Mouse (Mus musculus) CH12F3 (cell line): Measurements from ENCODE around the gene Celf5.

Source experiments
- in situ Hi-C: fragments of 300-500 bp; cut with MboI; formaldehyde crosslinking; loops from 2 replicates; pipeline ENCODE4 v1.14.3; 2020; ENCODE audit warnings: low sequenced_read_pairs

The Celf5 gene

GRCm38 (mm10) chr10:81482533-81482889 is at the start of gene Celf5:
Gene Celf5, minus strand, starts transcription at chr10:81482709.
- in situ Hi-C loops, result no loop called here

DNA sequence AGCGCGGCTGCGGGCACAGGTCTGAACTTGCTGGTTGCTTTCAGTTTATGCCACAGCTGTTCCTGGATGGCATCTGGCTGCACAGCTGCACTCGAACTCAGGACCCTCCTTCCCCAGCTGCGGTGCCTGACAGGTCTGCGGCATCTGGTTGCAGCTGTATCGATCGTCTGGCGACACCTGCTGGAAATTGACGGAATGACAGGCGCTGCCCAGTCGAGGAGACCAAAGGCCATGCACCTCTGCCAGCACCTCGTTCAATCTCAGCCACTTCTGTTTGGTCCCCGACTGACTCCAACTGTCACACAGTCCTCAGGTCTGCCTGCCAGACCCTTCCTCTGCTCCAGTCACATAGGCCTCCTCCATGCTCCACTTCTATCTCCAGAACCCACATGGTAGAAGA is 44.3 kb upstream of the Celf5 start:
- in situ Hi-C loops, result no loop called here

- in situ Hi-C loops, result no loop called here
Observed at GRCm38 (mm10) chr10:81525017-81525694, 42.6 kb upstream of the Celf5 start.

GRCm38 (mm10) chr10:81524051-81524605 is 41.6 kb upstream of the Celf5 start, which contains the start of gene Gna15:
Gene Gna15, minus strand, starts transcription at chr10:81524225.
- in situ Hi-C loops, result no loop called here

- in situ Hi-C loops, result no loop called here
Observed at GRCm38 (mm10) chr10:81523570-81523969, 41.1 kb upstream of the Celf5 start.

DNA sequence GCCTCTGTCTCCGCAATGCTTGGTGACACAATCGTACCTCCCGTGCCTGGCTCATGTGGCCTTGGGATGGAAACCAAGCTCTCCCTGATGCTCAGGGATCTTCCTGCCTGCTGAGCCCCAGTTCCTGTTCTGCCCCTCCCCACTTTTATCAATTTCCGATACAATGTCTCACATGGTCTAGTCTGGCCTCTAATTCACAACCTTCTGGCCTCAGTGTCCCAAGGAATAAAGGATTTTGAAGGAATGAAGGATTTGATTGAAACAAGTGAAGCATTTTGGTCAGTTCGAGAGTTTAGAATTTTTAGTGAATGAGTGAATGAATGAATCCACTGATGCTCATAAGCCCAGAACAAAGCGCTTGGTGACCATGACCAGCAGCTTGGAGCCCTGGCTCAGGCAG is 40.6 kb upstream of the Celf5 start:
- in situ Hi-C loops, result no loop called here

DNA sequence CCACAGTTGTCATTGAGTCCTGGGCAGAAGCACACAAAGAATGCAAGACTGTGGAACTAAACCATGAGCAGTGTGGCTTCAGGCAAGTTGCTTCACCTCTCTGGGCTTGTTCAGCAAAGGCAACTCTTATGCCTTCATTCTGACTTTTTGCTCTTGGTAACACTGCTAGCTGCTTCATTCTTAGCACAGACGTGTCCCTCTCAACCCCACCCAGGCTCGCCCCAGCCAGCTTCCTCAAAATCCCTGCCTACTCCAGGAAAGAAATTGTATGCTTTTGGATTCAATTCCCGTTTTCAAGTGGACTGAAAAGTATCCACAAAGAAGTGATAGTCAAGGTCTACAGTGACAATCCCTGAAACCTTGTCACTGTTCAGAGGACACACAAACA is 37.5 kb upstream of the Celf5 start:
- in situ Hi-C loops, result no loop called here

DNA sequence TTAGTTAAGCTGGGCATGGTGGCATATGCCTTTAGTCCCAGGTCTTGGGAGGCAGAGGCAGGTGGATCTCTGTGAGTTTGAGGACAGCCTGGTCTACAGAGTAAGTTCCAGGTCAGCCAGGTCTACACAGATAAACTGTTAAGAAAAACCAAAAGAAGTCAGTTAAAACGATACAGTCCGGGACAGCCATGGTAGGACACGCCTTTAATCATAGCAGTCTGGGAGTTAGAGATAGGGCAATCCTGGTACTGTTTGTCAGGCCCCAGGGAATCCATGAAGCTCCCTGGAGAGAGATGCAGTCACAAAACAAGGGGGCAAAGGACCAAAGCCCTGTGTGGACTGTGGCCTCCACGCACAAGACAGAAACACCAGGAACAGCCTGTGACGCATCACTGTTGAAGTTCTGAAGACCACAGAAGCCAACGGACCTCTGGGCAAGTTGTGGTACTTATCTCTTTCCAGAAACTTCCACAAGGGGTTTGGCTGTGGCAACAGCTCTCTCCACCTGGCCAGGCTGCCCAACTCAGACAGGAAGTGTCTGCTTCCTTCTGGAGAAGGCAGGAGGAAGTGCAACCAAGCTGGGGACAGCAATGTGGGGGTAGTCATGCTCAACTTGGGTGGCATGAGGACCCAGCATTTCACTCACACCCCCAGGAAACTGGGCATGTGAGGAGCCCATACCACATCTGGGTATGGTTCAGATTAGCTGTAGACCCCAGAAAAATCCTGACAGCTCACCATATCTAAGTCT is 36.9 kb upstream of the Celf5 start:
- in situ Hi-C loops, result no loop called here

DNA sequence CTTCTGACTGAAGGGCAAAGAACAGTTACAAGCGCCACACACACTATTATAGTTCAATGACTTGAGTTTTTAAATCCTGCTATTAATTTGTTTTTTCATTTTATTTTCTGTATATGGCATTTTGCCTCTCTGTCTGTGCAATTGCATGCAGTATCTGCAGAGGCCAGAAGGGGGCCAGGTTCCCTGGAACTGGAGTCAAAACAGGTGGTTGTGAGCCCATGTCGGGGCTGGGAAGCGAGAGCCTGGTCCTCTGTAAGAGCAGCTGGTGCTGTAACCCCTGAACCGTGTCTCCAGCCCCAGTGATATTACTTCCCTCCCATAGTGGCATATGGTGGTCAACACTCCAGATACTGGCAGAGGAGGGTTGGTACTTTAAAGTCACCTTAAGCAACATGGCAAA is 36.0 kb upstream of the Celf5 start:
- in situ Hi-C loops, result no loop called here

GRCm38 (mm10) chr10:81517227-81517626 is 34.7 kb upstream of the Celf5 start:
- in situ Hi-C loops, result no loop called here

DNA sequence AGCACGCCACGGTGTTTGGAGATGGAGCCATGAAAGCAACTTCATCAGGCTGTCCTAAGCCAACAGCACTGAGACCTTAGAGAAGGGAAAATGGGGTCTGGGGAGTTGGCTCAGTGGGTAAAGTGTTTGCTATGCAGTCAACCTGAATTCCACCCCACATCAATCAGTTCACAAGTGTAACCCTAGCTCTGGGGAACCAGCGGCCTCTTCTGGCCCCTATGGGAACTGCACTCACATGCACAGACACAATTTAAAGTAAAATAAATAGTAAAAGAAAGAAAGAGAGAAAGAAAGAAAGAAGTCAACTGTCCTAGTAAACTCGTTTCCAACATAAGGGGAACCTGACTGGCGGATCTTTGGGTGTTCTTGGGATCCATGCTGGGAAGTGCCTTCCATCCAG is 31.3 kb upstream of the Celf5 start:
- in situ Hi-C loops, result no loop called here

DNA sequence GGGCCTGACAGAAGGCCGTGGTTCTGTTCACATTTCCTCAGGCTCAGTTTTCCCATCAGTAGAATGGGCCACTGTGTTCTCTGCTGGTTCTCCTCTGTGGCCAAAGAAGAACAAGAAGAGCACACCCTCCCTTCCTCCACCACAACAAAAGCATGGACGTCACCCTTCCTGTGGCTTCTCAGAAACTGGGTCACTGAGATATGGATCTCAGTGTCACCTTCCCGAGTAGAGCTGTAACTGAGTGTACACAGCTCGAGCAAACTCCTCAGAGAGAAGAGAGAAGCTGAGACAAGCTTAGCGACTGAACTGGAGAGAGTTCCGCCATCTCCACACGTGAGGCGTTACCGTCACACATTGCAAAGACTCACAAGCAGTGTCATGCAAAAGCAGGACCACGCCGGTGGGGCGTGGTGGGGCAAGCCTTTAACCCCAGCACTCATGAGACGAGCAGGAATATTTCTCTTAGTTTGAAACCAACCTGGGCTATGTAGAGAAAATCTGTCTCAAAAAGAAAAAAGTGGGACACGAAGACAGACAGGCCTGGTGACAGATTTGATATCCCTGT is 27.8 kb upstream of the Celf5 start:
- in situ Hi-C loops, result no loop called here

GRCm38 (mm10) chr10:81507691-81508489 is 25.4 kb upstream of the Celf5 start:
- in situ Hi-C loops, result no loop called here

DNA sequence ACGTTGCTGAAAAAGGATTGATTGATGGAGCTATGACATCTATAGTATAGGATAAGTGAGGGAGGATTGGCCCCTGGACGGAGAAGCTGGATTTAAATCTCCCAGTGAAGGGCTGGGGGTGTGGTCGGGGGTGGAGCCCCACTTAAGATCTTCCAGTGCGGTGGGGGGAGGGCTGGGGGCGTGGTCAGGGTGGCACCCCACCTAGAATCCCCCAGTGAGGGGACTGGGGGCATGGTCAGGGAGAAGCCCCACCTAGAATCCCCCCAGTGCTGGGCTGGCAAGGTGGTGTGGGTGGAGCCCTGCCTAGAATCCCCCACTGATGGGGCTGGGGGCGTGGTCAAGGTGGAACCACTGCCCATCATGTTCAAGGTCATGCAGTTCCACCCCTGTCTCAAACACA is 24.6 kb upstream of the Celf5 start:
- in situ Hi-C loops, result no loop called here

- in situ Hi-C loops, result no loop called here
Observed at GRCm38 (mm10) chr10:81505016-81505664, 22.6 kb upstream of the Celf5 start.

DNA sequence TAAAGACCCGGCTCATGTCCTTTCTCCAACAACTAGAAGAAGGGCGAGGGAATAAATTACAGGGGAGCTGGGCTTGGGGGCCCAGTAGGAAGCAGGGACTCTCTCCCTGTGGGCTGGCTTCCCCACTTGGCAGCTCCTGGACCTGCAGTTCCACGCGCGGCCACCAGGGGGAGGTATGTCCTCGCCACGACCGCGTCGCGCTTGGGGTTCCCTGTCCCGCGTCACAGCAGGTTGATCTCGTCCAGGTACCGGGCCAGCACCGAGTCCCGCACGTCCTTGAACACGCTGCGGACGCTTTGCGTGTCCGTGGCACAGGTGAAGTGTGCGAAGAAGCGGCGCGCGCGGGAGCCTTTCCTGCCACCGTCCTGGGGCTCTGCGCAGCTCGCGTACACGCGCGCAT is 20.1 kb upstream of the Celf5 start:
- in situ Hi-C loops, result no loop called here

DNA sequence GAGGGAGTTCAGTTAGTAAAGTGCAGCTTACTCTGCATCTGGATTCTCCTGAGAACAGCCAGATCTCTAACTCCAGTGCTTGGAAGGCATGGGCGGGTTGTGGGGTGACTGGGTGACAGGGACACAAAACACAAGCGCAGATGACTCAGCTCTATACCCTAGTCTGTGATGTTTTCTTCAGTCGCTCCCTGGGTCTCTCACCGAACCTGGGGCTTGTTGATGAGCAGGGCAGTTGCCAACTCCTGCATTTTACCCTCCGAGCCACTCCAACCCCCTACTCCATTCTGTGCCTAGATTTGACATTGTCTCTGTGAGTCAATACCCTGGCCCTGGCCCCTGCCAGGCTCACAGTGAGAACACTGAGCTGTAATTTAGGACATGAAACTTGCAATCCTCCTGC is 19.4 kb upstream of the Celf5 start:
- in situ Hi-C loops, result no loop called here

- in situ Hi-C loops, result no loop called here
Observed at GRCm38 (mm10) chr10:81500032-81500431, 17.5 kb upstream of the Celf5 start, which contains the start of gene S1pr4. Gene S1pr4, minus strand, starts transcription at chr10:81500132.

DNA sequence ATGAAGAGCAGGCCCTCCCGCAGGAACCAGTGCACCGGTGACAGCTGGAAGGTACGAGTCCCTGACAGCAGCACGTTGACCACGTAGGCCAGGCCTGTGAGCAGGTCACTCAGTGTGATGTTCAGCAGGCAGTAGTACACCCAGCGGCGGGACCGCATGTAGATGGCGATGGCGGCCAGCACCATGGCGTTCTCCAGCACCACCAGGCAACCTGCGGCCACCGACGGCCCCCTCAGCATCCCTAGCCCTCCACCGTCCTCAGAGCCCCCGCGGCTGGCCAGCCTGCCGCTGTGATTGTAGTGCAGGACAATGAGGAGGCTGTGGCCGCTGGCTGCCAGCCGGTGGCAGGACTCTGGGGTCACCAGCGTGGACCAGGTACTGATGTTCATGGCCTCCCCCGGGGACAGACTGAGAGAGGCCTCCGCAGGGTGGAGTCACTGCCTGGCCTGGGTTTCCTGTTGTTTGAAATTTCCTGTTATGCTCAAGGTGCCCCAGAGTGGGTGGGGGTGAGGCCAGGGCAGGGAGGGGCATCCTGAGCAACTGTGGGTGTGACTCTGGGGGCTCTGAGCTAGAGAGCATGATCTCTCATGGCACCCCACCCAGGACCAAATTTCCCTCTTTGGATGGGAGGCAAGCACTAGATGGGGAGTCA is 16.9 kb upstream of the Celf5 start:
- in situ Hi-C loops, result no loop called here
